Mouse (Mus musculus) stomach, postnatal 0 days (tissue): ENCODE data around the gene Ppp2r5c. TPM values are rescaled to one million over a fixed set of nuclear protein-coding genes. Genes with fewer than 3 reads are reported as not detected.
A peak's percentile ranks its signal among the peaks of the same experiment; 100 is the strongest.

Experiments
- ATAC-seq: fragments of 200-750 bp; cut with Nextera tagmentation; 2 replicates; pipeline ENCODE4 v1.8.0; 2017; ENCODE audit not compliant: low FRiP score, low TSS enrichment
- DNase-seq: peaks from one replicate; pipeline ENCODE4 v3.0.0-alpha.2; 2016; ENCODE audit warnings: low spot score
- H3K27ac ChIP-seq: fragments of 300-500 bp; sonication (generic); replicated peaks from 2 replicates; pipeline ENCODE4 v1.5.1; 2014; ENCODE audit warnings: mild to moderate bottlenecking, control low read depth
- H3K27me3 ChIP-seq: fragments of 300-500 bp; sonication (generic); 2 replicates; pipeline ENCODE4 v1.6.1; 2014; ENCODE audit warnings: low read length; ENCODE audit not compliant: control insufficient read depth, insufficient read depth
- H3K36me3 ChIP-seq: fragments of 300-500 bp; sonication (generic); 2 replicates; pipeline ENCODE4 v1.6.1; 2014; ENCODE audit warnings: low read length, mixed read lengths; ENCODE audit not compliant: control insufficient read depth, insufficient read depth
- H3K4me1 ChIP-seq: fragments of 300-500 bp; sonication (generic); replicated peaks from 2 replicates; pipeline ENCODE4 v1.6.1; 2014; ENCODE audit warnings: antibody characterized with exemption; ENCODE audit not compliant: control insufficient read depth, insufficient read depth
- H3K4me2 ChIP-seq: fragments of 300-500 bp; sonication (generic); replicated peaks from 2 replicates; pipeline ENCODE4 v1.6.1; 2014; ENCODE audit warnings: low read depth, mild to moderate bottlenecking, control low read depth, moderate library complexity
- H3K4me3 ChIP-seq: fragments of 300-500 bp; sonication (generic); 2 replicates; pipeline ENCODE4 v1.5.1; 2014; ENCODE audit warnings: low read depth, low read length, control low read depth
- H3K9ac ChIP-seq: fragments of 300-500 bp; sonication (generic); 2 replicates; pipeline ENCODE4 v1.6.1; 2014; ENCODE audit warnings: mild to moderate bottlenecking, low read length, control low read depth, mixed read lengths
- H3K9me3 ChIP-seq: fragments of 300-500 bp; sonication (generic); 2 replicates; pipeline ENCODE4 v1.6.1; 2016; ENCODE audit warnings: low read length; ENCODE audit not compliant: control insufficient read depth
- CTCF ChIP-seq: IDR thresholded peaks from 2 replicates; pipeline ENCODE4 v1.5.1; 2016; ENCODE audit warnings: antibody characterized with exemption, low read depth, mild to moderate bottlenecking, moderate library complexity
- EP300 ChIP-seq: optimal IDR thresholded peaks from 2 replicates; pipeline ENCODE3; 2016; ENCODE audit warnings: antibody characterized with exemption
- WGBS: fragments of 180-500 bp; shearing (Covaris S2); extraction: QIAGEN DNeasy Blood & Tissue Kit; methylation state at CpG from one replicate; pipeline ENCODE4 v1.1.7; 2014; 5-methylcytosine and 5-hydroxymethylcytosine counted together
- polyA plus RNA-seq: library from polyadenylated mRNA; unstranded; fragments of >200 nt; fragmentation: Nextera tagmentation; extraction: Ambion mirVana; gene quantifications from 2 replicates; pipeline ENCODE4 v1.2.1, GENCODE M21; 2015

Gene Ppp2r5c
- polyA plus RNA-seq, 1 experiment from 2014 or later, result 113 TPM

DNA sequence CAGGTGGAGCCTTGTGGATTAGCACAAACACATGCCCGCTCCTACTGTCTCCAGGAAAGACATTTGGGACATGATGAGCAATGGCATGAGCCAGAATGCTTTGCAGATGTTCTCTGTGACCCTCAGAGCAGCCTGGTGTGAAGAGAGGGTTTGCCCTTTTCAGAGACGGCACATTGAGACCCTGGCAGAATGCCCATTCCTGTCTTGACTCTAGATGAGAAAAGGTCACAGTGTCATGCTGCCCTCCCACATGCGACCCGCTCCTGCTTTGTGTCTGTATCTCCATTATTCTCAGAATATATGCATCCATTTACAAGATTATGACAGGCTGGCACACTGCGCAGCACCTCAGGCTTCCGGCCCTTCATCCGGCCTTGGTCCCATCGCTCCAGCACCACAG is 94.1 kb downstream of the Ppp2r5c start:
- Histone ChIP-seq H3K27ac (no peak overlapping the region), H3K4me3 (no peak overlapping the region), H3K27me3 (no peaks in the 10 kb centered on the region), H3K4me1 (no peaks in the 10 kb centered on the region), H3K36me3 (peaks cover under 1% of the 10 kb centered on the region; the same call in 1 of the 2 replicates), H3K4me2 (no peak overlapping the region), H3K9me3 (no peaks in the 10 kb centered on the region), H3K9ac (no peak overlapping the region)
- 81% methylated on average over 8 of the region's 8 CpGs for WGBS
- ATAC-seq (no peak), DNase-seq (no peak)
- TF ChIP-seq EP300 (no peak), CTCF (no peak)

DNA sequence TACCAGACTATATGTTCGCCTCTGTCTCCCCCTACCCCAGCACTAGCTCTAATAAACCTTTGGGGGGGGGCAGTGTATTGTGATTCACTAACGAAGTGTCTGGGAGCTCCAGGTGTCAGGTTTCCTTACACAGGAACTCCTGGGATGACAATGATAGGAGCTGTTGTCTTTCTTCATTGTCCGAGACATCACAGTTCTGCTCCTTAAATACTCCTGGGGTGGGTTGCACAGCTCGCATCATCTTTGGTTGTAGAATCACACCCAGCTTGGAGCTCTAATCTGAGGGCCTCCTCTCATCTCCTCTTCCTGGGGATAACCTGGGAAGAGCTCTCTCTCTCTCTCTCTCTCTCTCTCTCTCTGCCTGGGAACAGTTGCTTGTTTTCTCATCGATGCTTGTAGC is 94.6 kb downstream of the Ppp2r5c start:
- Histone ChIP-seq H3K9me3 (no peaks in the 10 kb centered on the region), H3K4me3 (no peak overlapping the region), H3K4me2 (no peak overlapping the region), H3K9ac (no peak overlapping the region), H3K4me1 (no peaks in the 10 kb centered on the region), H3K36me3 (peaks cover 5% of the 10 kb centered on the region), H3K27me3 (no peaks in the 10 kb centered on the region), H3K27ac (no peak overlapping the region)
- no peak for ATAC-seq
- TF ChIP-seq CTCF (no peak), EP300 (no peak)
- 90% methylated on average over 5 of the region's 5 CpGs for WGBS
- DNase-seq, result no peak

DNA sequence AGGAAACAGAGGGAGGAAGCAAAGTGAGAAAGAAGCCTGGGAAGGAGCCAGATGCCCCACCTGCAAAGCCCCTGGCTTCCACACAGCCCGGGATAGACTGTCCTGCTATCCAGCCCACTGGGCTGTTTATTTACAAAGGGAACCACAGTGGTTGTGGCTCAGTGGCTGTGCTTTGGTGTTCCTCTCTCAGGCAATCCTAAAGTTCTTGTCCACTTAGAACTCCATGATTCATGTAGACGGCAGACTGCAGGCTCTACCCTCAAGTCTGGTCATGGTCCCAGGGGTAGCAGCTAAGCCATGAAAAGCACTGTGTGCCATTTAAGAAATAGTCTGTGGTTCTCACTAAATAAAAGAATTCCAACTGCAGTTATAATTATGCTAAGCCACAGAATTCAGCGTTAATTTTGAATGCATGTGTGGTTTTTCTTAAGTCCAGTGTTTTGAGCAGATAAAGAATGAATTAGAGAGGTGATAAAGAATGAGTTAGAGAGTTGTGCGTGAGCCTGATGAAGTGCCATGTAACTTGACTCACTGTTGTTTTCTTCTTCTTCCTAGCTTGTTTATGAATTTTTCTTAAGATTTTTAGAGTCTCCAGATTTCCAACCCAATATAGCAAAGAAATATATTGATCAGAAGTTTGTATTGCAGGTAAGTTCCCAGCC is 98.3 kb downstream of the Ppp2r5c start:
- no peak overlapping the region for H3K4me3 ChIP-seq
- H3K4me1 ChIP-seq, result no peaks in the 10 kb centered on the region
- H3K4me2 ChIP-seq, result no peak overlapping the region
- peaks cover 17% of the 10 kb centered on the region for H3K36me3 ChIP-seq
- TF ChIP-seq EP300, result no peak
- TF ChIP-seq CTCF, result no peak
- ATAC-seq, result no peak
- no peak overlapping the region for H3K9ac ChIP-seq
- WGBS, result 77% methylated on average over 4 of the region's 4 CpGs
- no peaks in the 10 kb centered on the region for H3K9me3 ChIP-seq
- no peak overlapping the region for H3K27ac ChIP-seq
- no peaks in the 10 kb centered on the region for H3K27me3 ChIP-seq
- DNase-seq, result no peak

DNA sequence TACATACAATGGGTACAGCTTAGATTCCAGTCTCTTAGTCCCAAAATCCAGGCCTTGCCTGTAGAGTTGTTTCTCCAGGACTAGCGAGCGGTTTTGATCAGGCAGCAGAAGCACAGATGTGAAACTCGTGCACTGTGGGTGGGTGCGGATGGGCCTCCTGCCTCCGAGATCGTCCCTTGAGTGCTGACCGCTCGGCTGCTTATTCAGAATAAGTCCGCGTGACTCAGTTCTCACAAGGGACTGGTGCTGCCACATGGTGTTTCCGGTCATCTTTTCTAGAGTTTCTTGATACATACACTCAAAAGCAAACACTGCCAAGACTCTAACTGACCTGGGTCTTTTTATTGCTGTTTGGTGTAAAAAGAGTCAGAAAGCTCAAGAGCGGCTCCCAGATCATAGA is 100.7 kb downstream of the Ppp2r5c start:
- no peak for ATAC-seq
- no peak for TF ChIP-seq CTCF
- TF ChIP-seq EP300, result no peak
- DNase-seq, result no peak
- Histone ChIP-seq H3K9me3 (no peaks in the 10 kb centered on the region), H3K4me3 (no peak overlapping the region), H3K4me2 (no peak overlapping the region), H3K36me3 (peaks cover 20% of the 10 kb centered on the region), H3K27me3 (no peaks in the 10 kb centered on the region), H3K9ac (no peak overlapping the region), H3K4me1 (no peaks in the 10 kb centered on the region), H3K27ac (no peak overlapping the region)
- 96% methylated on average over 12 of the region's 12 CpGs for WGBS

DNA sequence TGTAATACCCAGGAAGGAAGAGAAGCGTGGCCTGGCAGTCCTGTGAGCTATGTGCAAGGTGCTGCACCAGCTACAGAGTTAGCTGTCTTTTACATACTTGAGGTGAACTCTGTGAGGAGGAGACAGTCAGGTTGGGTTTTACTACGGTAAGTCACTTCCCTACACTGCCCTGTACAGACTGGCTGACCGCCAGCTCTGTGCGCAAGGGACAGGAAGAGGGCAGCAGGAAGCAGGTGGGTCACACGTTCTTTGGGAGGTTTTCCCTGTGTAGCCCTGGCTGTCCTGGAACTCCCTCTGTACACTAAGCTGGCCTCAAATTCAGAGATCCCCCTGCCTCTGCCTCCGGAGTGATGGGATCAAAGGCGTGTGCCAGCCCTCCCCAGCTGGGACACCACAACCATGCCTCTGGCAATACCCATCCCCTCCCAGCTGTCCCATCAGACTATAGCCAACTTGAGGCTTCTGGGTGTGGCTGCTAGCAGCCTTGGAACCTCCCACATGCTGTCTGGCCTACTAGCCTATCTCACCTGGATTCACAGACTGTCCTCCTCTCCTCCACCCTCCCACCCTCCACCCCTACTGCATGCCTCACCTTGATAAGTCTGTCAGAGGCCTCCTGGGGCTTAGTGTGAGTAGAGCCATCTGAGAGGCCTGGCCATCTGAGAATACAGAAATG is 102.7 kb downstream of the Ppp2r5c start:
- WGBS, result 77% methylated on average over 7 of the region's 7 CpGs
- H3K9me3 ChIP-seq, result no peaks in the 10 kb centered on the region

DNA sequence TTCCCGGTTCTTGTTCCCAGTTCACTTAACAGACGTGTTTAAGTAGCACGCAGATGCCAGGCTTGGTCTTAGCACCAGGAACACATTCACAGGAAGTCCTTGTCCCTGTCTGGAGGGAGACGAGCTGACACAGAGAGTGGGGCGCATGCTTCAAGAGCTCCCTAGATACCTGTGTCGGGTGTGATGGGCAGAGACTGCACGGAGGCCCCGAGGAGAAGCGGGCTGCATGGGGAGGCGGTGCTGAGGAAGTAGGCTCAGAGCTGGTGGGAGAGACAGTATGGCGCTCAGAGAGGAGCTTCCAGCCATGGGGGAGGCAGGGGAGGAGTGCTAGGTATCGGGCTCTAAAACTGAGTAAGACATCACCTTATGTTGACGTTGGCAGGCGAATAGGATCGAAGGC is 103.4 kb downstream of the Ppp2r5c start:
- H3K27ac ChIP-seq, result no peak overlapping the region
- no peak overlapping the region for H3K4me2 ChIP-seq
- no peak overlapping the region for H3K9ac ChIP-seq
- H3K9me3 ChIP-seq, result no peaks in the 10 kb centered on the region
- no peaks in the 10 kb centered on the region for H3K27me3 ChIP-seq
- ATAC-seq, result no peak
- H3K4me1 ChIP-seq, result no peaks in the 10 kb centered on the region
- H3K4me3 ChIP-seq, result no peak overlapping the region
- no peak for DNase-seq
- no peak for TF ChIP-seq CTCF
- TF ChIP-seq EP300, result no peak
- peaks cover 47% of the 10 kb centered on the region for H3K36me3 ChIP-seq
- WGBS, result 90% methylated on average over 15 of the region's 15 CpGs

More for the DNA sequence above, 102.7 kb downstream of the Ppp2r5c start:
- ATAC-seq, result peak; percentile 22; the same call in 1 of the 2 replicates
- Histone ChIP-seq H3K4me1 (no peaks in the 10 kb centered on the region), H3K27me3 (no peaks in the 10 kb centered on the region), H3K27ac (no peak overlapping the region), H3K9ac (no peak overlapping the region), H3K4me3 (no peak overlapping the region), H3K4me2 (no peak overlapping the region), H3K36me3 (peaks cover 40% of the 10 kb centered on the region)
- TF ChIP-seq CTCF, result no peak
- TF ChIP-seq EP300, result no peak
- no peak for DNase-seq
